Mouse (Mus musculus) olfactory bulb, adult 2 months (tissue): ENCODE results near the gene Cisd3.

Experiments
- CTCF ChIP-seq: fragments of 200-500 bp; IDR thresholded peaks from 2 replicates; pipeline ENCODE4 v1.5.1; 2012; ENCODE audit warnings: low read depth, mild to moderate bottlenecking, low read length, moderate library complexity; ENCODE audit not compliant: insufficient read depth
- POLR2A ChIP-seq: fragments of 200-500 bp; IDR thresholded peaks from 2 replicates; pipeline ENCODE4 v1.6.1; 2012; ENCODE audit warnings: mild to moderate bottlenecking, low read depth, low read length, moderate library complexity; ENCODE audit not compliant: insufficient read depth

- TF ChIP-seq CTCF, result no peak
- TF ChIP-seq POLR2A, result no peak
These were observed 16.7 kb downstream of the Cisd3 start for GRCm38 (mm10) chr11:97702393-97702745.
